Mouse (Mus musculus) adrenal gland, adult 8-10 months (tissue): ENCODE data around the gene Pwp2. TPM values are rescaled to one million over a fixed set of nuclear protein-coding genes. Genes with fewer than 3 reads are reported as not detected.
"Not testable (repeated sequence)": the region's sequence is repeated elsewhere in the genome, so short reads cannot be mapped to it uniquely, and the experiment has no call there.

Experiments used
- DNase-seq: peaks from one replicate; pipeline ENCODE4 v3.0.0; 2022
- total RNA-seq, 4 experiments: library from RNA; stranded (reverse); gene quantifications; 2 replicates each; pipeline ENCODE4 v1.2.4; 2022

Gene Pwp2
- total RNA-seq, 4 experiments from 2014 or later, result 20.1 to 22.4 (median 21.3) TPM

DNA sequence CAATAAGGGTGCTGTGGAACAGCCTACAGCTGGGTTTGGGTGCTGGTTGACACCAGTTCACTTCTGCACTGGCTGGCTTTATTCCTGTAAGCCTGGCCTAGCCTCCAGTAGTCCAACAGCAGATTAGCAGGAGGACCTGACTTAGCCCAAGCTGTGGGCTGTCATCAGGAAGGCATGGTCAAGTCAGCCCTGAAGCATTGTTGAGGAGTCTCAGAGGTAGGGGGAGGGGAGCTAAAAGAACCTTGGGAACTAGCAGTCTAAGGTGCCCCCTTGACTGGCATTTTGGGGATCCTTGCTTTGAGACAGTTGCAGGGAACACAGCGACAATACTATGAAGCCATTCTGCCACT is 44.7 kb downstream of the Pwp2 start:
- DNase-seq, result no peak

DNA sequence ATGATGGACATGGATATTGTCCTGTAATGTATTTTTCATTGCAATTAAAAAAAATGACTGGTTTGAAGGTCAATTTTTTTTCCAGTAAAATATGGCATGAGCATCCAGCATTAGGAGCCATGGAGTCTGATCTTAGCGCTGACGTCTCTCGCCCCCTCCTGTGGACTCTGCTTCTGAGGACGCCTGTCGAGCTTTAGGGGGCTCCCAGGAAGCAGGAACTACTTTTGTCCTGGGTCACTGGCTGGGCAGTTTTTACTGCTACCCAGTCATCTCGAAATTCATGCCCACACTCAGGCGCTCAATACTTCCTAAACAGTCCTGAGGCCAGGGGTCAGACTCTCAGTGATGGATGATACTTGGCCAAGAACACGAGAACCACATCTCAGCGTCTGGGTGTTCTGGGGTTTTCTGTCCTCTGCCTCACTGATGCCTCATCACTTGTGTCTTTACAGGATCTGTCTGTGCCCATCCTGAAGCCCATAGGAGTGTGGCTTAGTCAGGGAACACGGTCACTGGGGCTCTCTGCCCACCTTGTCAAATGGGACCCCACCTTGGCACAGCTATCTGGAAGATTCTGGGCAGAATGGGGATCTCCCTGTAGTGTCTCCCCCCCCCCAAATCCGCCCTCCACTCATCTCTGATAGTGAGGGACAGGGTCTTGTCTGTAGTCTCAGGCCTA is 45.2 kb downstream of the Pwp2 start:
- DNase-seq, result no peak

- no peak for DNase-seq
Measured at GRCm38 (mm10) chr10:78138812-78139523, 46.0 kb downstream of the Pwp2 start.

DNA sequence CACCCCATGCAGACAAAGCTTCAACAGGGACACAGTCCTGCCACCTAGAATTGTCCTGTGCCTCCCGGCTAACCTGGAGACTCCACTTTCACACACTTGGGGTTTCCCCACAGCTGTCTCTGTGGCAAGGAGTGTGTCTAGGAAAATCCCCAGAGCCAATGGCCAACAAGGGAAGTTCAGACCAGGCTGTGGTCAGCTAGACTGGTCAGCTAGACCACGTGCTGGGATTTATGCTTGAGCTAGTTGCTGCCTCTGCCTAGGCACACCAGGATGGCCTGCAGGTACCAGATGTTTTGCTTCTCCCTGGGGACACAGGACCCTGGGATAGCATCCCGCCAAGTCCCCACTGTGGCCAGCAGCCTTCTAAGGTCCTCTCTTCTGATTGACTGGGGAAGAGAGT is 47.8 kb downstream of the Pwp2 start:
- DNase-seq, result no peak

- no peak for DNase-seq
Measured at GRCm38 (mm10) chr10:78135947-78136346, 49.0 kb downstream of the Pwp2 start.

GRCm38 (mm10) chr10:78134975-78135798 is 49.8 kb downstream of the Pwp2 start:
- no peak for DNase-seq

DNA sequence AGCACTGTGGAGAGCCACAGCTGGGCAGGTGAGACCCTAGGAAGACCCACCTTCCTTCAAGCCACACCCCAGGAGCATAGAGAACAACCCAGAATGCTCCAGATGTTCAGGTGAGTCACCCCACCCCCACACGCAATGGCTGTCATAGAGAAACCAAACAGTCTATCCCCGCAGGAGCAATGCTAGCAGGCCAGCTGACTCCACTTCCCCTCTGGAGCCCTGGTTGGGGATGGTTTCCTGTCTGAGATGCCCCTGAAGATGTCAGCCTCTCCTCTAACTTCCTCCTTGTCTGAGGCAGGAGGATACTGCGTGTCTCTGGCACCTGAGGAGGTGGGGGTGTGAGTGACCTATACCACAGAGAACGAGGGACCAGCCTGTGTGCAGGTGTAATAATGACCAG is 50.5 kb downstream of the Pwp2 start:
- no peak for DNase-seq

DNA sequence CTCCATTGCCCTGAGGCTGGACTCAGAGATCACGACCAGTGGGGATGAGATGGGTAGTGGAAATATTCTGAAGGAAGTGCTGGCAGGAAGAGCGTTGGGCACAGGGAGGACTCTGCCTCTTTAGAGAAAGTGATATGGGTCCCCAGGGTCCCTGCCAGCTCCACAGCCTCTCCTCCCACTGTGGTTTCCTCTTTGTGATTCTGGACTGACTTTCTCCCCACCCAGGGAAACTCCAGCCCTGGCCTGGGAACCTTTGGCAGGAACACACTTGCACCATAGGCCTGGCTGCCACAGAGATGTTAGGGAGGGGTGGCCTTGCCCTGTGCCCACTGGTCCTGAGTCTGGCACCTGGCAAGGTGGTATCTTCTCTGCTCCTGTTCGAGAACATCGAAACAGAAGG is 55.0 kb downstream of the Pwp2 start:
- DNase-seq, result no peak

DNA sequence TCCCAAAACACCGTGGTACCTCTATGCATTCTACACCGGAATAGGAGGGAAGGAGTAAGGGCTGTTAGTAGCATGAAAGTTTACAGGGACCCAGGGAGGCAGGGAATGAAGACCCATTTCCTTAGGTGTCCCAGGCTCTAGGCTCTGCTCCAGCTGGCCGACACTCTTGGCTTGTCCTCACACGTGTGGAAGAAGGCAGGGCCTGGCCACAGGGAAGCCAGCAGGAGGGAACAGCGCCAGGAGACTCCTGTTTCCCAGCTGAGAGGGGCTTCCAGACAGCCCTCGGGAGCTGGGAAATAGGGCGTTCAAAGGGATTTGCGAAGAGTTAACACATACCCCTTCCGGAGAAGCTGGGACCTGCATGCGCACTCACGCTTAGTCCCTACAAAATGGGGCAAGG is 55.5 kb downstream of the Pwp2 start:
- DNase-seq, result no peak

GRCm38 (mm10) chr10:78128647-78129046 is 56.3 kb downstream of the Pwp2 start:
- DNase-seq, result no peak

GRCm38 (mm10) chr10:78127931-78128330 is 57.0 kb downstream of the Pwp2 start:
- no peak for DNase-seq

DNA sequence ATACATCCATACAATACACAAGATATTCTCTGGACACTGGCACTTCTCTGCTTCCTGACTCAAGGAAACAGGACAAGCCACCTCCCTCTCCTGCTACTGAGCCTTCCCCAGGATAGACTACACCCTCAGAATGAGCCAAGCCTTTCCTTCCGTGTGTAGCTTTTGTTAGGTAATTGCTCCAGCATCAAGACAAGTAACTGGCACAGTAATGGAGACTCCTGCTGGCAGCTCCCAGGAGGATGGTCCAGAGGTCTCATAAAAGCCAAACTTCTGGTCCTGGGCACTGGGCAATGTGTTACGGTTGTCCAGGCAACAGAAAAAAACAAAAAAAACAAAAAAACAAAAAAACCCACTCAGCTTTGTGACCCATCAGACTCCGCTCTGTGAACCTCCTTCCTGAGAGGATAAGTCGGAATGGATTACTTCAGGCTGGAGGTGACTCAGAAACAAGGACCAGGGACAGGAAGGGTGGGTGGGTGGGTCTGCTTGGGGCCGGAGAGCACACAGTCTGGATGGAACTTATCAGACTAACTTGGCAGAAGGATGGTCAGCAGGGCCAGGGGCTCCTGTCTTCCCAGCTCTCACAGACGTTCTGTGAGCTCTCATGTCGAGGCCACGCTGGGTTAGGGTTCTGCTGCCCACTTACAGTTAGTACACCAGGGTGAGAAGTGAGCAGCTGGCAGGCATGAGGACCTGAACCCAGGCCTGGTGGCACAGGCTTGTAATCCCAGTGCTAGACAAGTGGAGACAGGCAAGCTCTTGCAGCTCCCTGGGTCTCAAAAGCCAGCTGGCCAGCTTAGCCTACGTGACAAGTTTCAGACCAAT is 57.7 kb downstream of the Pwp2 start:
- no peak for DNase-seq

GRCm38 (mm10) chr10:78126311-78126710 is 58.6 kb downstream of the Pwp2 start:
- DNase-seq, result no peak

- not testable (repeated sequence) for DNase-seq
Measured at GRCm38 (mm10) chr10:78125061-78125460, 59.9 kb downstream of the Pwp2 start.

GRCm38 (mm10) chr10:78124137-78124536 is 60.8 kb downstream of the Pwp2 start:
- DNase-seq, result not testable (repeated sequence)

Other genes with a start within 250 kb of the Pwp2 start
- gene Trpm2, start 214.6 kb downstream of the Pwp2 start, total RNA-seq, result 10 to 100 TPM in 2 of 4 experiments, 1 to 10 TPM in 2; 2.2 to 10.4 (median 7.6) TPM
- gene 1810043G02Rik, start 206.6 kb downstream of the Pwp2 start, total RNA-seq, result 10 to 100 TPM; 18.8 to 41.2 (median 28.6) TPM
- gene Pfkl, start 175.1 kb downstream of the Pwp2 start, total RNA-seq, result 100 to 1,000 TPM in 1 of 4 experiments, 10 to 100 TPM in 3; 79.7 to 108 (median 89.6) TPM
- 10 to 100 TPM in 3 of 4 experiments, 1 to 10 TPM in 1; 4.3 to 41.2 (median 20.8) TPM for gene Dnmt3l, start 143.2 kb downstream of the Pwp2 start, total RNA-seq
- gene Aire, start 141.5 kb downstream of the Pwp2 start, total RNA-seq, result not detected
- gene Icosl, start 115.8 kb downstream of the Pwp2 start, total RNA-seq, result 10 to 100 TPM; 17.7 to 20.6 (median 18.7) TPM
- gene D10Jhu81e, start 15.4 kb downstream of the Pwp2 start, total RNA-seq, result 100 to 1,000 TPM; 187 to 284 (median 230) TPM
- 10 to 100 TPM; 59.1 to 66.4 (median 60.2) TPM for gene Trappc10, start 59.5 kb upstream of the Pwp2 start, total RNA-seq
- gene Agpat3, start 167.3 kb upstream of the Pwp2 start, total RNA-seq, result 100 to 1,000 TPM; 228 to 370 (median 267) TPM
- gene Rrp1, start 227.9 kb upstream of the Pwp2 start, total RNA-seq, result 100 to 1,000 TPM; 215 to 262 (median 251) TPM
- gene Cstb, start 240.5 kb upstream of the Pwp2 start, total RNA-seq, result 100 to 1,000 TPM; 276 to 340 (median 329) TPM